Mouse (Mus musculus): Measurements from ENCODE around the gene Dennd5b.

Gene Dennd5b

DNA sequence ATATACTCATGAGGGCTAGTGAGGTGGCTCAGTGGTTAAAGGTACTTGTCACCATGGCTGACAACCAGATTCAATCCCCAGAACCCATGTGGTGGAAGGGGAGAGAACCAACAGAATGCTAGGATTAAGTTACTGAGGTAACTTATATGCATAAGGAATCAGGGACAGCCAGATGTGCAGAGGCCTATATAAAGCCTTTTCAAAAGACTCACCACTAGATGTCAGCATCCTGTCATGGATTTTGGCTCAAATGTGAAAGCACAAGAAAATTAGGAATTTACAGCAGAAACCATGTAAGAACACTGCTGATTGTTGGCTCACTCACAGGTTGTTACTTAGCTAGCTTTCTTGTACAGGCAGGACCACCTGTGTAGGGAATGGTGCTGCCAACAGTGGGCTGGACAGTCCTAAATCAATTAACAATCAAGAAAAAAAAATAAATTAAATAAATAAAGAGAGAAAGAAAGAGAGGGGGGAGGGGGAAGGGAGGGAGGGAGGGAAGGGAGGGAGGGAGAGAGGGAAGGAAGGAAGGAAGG, 90.6 kb downstream of the Dennd5b start:
- in situ Hi-C loops (cut with MboI, MseI), result no loop called here

GRCm38 (mm10) chr6:149005009-149005408, 96.5 kb downstream of the Dennd5b start:
- in situ Hi-C loops (cut with MboI, MseI), result no loop called here

DNA sequence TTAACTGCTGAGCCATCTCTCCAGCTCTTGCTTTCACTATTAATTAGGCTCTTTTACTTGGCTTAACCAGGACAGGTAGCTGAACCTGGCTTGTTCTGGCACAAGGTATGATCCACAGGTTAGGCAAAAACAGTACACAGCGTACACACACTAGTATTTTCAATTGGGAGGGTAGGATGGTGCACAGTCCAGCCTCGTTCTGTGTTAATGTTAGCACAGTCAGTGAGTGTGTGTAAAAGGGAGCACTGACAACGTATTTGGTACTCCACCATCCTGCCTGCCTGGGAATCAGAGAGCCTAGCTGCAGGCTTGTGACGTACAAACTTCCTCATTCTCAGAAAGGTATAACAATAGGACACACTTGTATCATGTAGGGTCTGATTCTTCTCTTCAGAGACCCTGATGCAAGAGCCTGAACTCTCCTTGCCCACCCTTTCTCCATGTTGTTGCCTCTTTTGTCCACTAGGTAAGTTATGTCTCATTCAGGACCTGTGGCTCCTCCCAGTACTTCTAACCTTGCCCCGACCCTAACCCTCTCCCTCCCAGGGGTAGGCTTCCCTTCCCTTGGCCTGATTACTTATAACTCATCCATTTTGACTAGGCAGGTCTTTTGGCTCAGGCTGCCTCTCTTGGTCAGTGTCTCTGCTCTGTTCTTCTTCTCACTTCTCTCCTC, 107.0 kb downstream of the Dennd5b start:
- in situ Hi-C loops (cut with MboI, MseI), result loop anchor here (10.0 kb wide), 1 partner anchor 390 kb away; no protein-coding TSS in a partner anchor

- in situ Hi-C loops (cut with MboI, MseI), result loop anchor here (10.0 kb wide), 1 partner anchor 391 kb away; no protein-coding TSS in a partner anchor
These were observed 108.1 kb downstream of the Dennd5b start for GRCm38 (mm10) chr6:148993117-148994077.

- in situ Hi-C loops (cut with MboI, MseI), result loop anchor here (10.0 kb wide), 1 partner anchor 392 kb away; no protein-coding TSS in a partner anchor
These were observed 108.9 kb downstream of the Dennd5b start for GRCm38 (mm10) chr6:148992373-148993116.

GRCm38 (mm10) chr6:148991660-148992372, 109.7 kb downstream of the Dennd5b start:
- in situ Hi-C loops (cut with MboI, MseI), result loop anchor here (10.0 kb wide), 1 partner anchor 393 kb away; no protein-coding TSS in a partner anchor

DNA sequence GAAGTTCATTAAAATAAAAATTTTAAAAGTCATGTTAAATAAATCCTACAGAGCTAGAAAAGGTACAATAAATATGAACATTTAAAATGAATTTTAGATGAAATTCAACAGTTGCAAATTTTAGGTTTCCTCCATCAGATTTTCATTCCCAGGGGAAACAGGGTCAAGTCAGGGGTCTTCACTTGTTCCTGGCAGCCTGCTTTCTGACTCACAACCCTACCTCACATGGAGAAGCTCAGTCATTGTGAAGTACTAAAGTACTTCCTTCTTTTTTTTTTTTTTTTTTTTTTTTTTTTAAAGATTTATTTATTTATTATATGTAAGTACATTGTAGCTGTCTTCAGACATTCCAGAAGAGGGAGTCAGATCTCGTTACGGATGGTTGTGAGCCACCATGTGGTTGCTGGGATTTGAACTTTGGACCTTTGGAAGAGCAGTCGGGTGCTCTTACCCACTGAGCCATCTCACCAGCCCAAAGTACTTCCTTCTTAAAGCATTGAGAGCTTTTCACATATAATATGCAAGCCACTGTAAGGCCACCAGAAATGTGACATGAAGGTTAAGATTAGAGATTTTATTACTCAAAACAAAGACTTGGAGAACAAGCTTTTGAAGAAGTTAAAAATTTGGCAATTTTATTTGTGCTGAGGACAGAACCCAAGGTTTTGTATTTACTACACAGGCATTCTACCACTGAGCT, 111.5 kb downstream of the Dennd5b start:
- in situ Hi-C loops (cut with MboI, MseI), result loop anchor here (10.0 kb wide), 1 partner anchor 395 kb away; no protein-coding TSS in a partner anchor

- in situ Hi-C loops (cut with MboI, MseI), result no loop called here
These were observed 115.5 kb downstream of the Dennd5b start for GRCm38 (mm10) chr6:148986003-148986402.

- in situ Hi-C loops (cut with MboI, MseI), result no loop called here
These were observed 121.0 kb downstream of the Dennd5b start for GRCm38 (mm10) chr6:148980495-148980894.

DNA sequence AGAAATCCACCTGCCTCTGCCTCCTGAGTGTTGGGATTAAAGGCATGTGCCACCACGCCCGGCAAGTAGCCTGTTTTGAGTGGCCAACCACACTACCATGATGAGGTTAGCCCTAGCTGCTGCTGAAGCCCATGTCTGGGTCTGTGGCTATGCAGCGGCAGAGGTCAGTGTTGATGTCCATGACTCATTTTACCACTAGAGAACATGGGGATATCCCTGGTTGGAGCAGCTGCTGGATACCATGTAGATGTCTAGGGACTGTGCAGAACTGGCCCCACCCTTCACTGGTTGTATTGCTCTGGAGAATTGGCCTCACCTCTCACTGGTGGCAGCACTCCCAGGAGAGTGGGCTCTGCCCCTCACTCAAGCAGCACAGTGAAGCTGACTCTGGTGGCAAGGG, 126.4 kb downstream of the Dennd5b start:
- in situ Hi-C loops (cut with MboI, MseI), result no loop called here

DNA sequence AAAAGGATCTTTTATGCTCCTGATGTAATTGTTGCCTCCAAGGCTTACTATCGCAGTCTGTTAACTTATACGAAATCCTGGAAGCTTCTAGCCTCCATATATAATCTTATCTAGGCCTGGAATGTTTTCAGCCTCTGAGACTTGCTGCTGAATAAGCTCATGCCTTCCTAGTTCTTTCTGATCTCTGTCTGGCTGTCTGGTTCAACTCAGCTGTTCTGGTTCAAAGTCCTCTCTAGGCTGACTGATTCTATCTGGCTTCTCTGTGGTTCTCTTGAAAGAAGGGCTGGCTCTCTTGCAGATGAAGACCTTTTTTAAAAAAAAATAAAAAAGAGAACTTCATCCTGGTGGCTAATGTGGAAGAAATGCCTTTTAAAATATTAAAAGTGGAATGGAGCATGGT, 128.6 kb downstream of the Dennd5b start:
- in situ Hi-C loops (cut with MboI, MseI), result no loop called here

DNA sequence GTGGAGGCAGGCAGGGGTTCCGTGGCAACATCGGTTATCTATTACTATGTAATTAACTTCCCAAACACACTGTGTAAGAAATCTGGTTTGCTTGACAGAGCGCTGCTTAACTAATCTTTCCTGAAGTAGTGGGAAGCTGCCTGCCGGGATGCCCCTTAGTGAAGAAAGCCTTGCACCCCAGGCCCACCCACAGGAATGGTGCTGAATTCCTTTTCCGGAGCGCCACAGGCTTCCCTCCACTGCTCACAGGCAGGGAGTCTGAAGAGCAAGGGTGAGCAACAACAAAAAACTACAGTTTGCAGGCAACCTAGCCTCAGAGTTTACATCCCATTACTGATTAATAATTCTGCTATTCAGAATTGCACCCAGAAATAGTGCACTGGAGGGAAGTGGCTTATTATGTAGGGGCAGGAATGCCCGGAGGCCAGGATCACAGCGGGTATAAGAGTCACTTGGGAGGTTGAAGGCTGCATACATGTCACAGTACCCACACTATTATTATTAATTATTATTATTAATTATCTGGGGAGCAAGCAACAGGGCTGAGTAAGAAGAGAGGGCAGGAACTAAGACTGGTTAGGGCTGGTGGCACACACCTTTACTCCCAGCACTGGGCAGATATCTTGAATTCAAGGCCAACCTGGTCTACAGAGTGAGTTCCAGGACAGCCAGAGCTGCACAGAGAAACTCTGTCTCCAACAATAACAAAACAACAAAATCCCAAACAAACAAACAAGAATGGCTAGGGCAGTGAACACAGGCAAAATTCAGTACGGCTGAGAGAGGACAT, 129.2 kb downstream of the Dennd5b start:
- in situ Hi-C loops (cut with MboI, MseI), result no loop called here

DNA sequence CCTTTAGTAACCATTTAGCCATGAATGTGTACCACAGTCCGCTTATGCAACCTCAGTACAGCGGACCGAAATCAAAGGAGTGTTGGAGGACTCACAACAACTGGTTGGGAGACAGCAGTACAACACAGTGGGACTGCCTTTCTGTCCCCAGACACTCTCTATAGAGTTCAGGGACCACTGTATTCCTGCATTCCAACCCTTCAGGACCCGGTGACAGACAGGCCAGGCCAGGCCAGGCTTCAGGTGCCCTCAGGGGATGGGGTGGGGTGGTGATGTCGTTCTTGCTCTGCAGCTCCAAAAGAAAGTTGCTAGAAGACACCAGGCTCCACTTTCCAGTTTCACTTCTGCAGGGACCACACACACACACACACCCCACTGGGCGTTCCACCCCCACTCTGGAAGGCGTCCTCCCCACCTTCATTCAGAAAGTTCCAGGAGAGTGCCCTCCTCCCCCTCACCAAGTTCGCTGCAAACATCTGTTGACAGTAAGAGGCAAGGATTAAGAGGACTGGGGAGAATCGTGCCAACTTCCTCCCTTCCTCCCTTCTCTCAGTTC, 130.0 kb downstream of the Dennd5b start:
- in situ Hi-C loops (cut with MboI, MseI), result no loop called here

GRCm38 (mm10) chr6:148961285-148961684, 140.2 kb downstream of the Dennd5b start:
- in situ Hi-C loops (cut with MboI, MseI), result no loop called here

- in situ Hi-C loops (cut with MboI, MseI), result no loop called here
These were observed 141.8 kb downstream of the Dennd5b start for GRCm38 (mm10) chr6:148959540-148960238.

- in situ Hi-C loops (cut with MboI, MseI), result no loop called here
These were observed 142.8 kb downstream of the Dennd5b start for GRCm38 (mm10) chr6:148958712-148959111.

DNA sequence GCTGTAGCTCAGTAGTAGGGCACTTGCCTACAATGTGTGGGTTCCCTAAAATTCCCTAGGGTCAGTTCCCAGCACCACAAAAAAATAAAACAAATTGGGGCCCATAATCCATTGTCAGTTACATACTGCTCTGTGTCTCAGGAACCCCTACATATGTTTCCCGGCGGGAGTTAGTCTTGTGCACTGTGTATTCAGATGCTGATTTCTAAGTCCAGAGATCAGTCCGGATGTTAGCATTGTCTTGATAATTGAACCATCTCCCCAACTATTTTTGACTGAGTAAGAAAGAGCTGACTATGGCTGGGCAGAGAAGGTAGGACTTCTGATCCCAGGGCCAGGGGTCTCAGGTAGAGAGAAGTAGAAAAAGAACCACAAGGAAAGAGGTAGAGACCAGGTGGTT, 144.4 kb downstream of the Dennd5b start:
- in situ Hi-C loops (cut with MboI, MseI), result no loop called here

- in situ Hi-C loops (cut with MboI, MseI), result no loop called here
These were observed 145.6 kb downstream of the Dennd5b start for GRCm38 (mm10) chr6:148955641-148956420.
